Mouse (Mus musculus) liver, embryonic 14.5 days (tissue): ENCODE results near the gene Bcl2l1. TPM values are rescaled to one million over a fixed set of nuclear protein-coding genes. Genes with fewer than 3 reads are reported as not detected.

Experiments used
- ATAC-seq: fragments of 200-750 bp; cut with Nextera tagmentation; 2 replicates; pipeline ENCODE4 v1.8.0; 2017; ENCODE audit warnings: moderate number of reproducible peaks, mild to moderate bottlenecking, moderate library complexity; ENCODE audit not compliant: insufficient read depth
- DNase-seq, 3 experiments: peaks; one replicate each; pipeline ENCODE4 v3.0.0-alpha.2; 2012 to 2013; ENCODE audit warnings: low read depth in 3 of 3, low spot score in 3 of 3
- H3K27ac ChIP-seq: fragments of 300-500 bp; sonication (generic); 2 replicates; pipeline ENCODE4 v1.5.1; 2014; ENCODE audit warnings: moderate library complexity, mild to moderate bottlenecking, control low read depth, inconsistent platforms
- H3K27me3 ChIP-seq: fragments of 300-500 bp; sonication (generic); 2 replicates; pipeline ENCODE4 v1.6.1; 2014; ENCODE audit warnings: mild to moderate bottlenecking, low read length, moderate library complexity; ENCODE audit not compliant: control insufficient read depth, insufficient read depth
- H3K36me3 ChIP-seq: fragments of 300-500 bp; sonication (generic); replicated peaks from 2 replicates; pipeline ENCODE4 v1.6.1; 2014; ENCODE audit warnings: low read depth; ENCODE audit not compliant: control insufficient read depth, insufficient read depth
- H3K4me1 ChIP-seq, 2 experiments: fragments of 200-500 bp in 1 of 2; fragments of 300-500 bp in 1 of 2; sonication (generic) in 1 of 2; replicated peaks; 2 replicates each; pipeline ENCODE4 v1.6.1; 2012 to 2014; ENCODE audit warnings: antibody characterized with exemption in 1 of 2, inconsistent platforms in 1 of 2, low read length in 1 of 2; ENCODE audit not compliant: control insufficient read depth in 2 of 2, insufficient read depth in 2 of 2
- H3K4me2 ChIP-seq: fragments of 300-500 bp; sonication (generic); 2 replicates; pipeline ENCODE4 v1.6.1; 2014; ENCODE audit warnings: low read depth, mild to moderate bottlenecking, control low read depth, moderate library complexity
- H3K4me3 ChIP-seq, 2 experiments: fragments of 200-500 bp in 1 of 2; fragments of 300-500 bp in 1 of 2; sonication (generic) in 1 of 2; 2 replicates each; pipeline ENCODE4 v1.5.1; 2012 to 2014; ENCODE audit warnings: low read depth in 2 of 2, low read length in 2 of 2, mild to moderate bottlenecking in 2 of 2, control low read depth in 1 of 2, inconsistent platforms in 1 of 2, moderate library complexity in 1 of 2; ENCODE audit not compliant: insufficient read depth in 1 of 2
- H3K9ac ChIP-seq: fragments of 300-500 bp; sonication (generic); replicated peaks from 2 replicates; pipeline ENCODE4 v1.6.1; 2014; ENCODE audit warnings: mild to moderate bottlenecking, control low read depth, moderate library complexity
- H3K9me3 ChIP-seq: fragments of 300-500 bp; sonication (generic); 2 replicates; pipeline ENCODE4 v1.6.1; 2016; ENCODE audit warnings: low read length, mixed read lengths; ENCODE audit not compliant: control insufficient read depth
- CTCF ChIP-seq: IDR thresholded peaks from 2 replicates; pipeline ENCODE4 v1.5.1; 2016; ENCODE audit warnings: antibody characterized with exemption, low read depth, control low read depth
- EP300 ChIP-seq: IDR thresholded peaks from 2 replicates; pipeline ENCODE4 v1.6.1; 2016; ENCODE audit warnings: antibody characterized with exemption, low read depth
- WGBS: fragments of 180-500 bp; shearing (Covaris S2); extraction: QIAGEN DNeasy Blood & Tissue Kit; methylation state at CpG from one replicate; pipeline ENCODE4 v1.1.7; 2014; ENCODE audit not compliant: insufficient replicate concordance; 5-methylcytosine and 5-hydroxymethylcytosine counted together
- polyA plus RNA-seq, 2 experiments: library from polyadenylated mRNA; depleted of rRNA in 1 of 2; stranded (reverse) in 1 of 2; unstranded in 1 of 2; fragments of >200 nt; fragmentation: Nextera tagmentation in 1 of 2; extraction: Ambion mirVana in 1 of 2; gene quantifications; 2 replicates each; pipeline versions ENCODE4 v1.2.1 to v1.2.3; 2012 to 2014

Gene Bcl2l1
- polyA plus RNA-seq, 2 experiments: 72.2 to 172 TPM

GRCm38 (mm10) chr2:152763310-152763709, 68.2 kb downstream of the Bcl2l1 start:
- no peak overlapping the region for H3K4me3 ChIP-seq
- no peak overlapping the region for H3K4me2 ChIP-seq
- no peak overlapping the region for H3K9ac ChIP-seq
- no peak for DNase-seq
- H3K27me3 ChIP-seq: no peaks in the 10 kb centered on the region
- peaks cover 19 to 22% of the 10 kb centered on the region in 2 experiments for H3K4me1 ChIP-seq
- no peak overlapping the region for H3K27ac ChIP-seq
- 55% methylated on average over 6 of the region's 6 CpGs for WGBS
- H3K9me3 ChIP-seq: no peaks in the 10 kb centered on the region
- no peak for ATAC-seq
- no peaks in the 10 kb centered on the region for H3K36me3 ChIP-seq
- no peak for TF ChIP-seq EP300
- TF ChIP-seq CTCF: no peak

DNA sequence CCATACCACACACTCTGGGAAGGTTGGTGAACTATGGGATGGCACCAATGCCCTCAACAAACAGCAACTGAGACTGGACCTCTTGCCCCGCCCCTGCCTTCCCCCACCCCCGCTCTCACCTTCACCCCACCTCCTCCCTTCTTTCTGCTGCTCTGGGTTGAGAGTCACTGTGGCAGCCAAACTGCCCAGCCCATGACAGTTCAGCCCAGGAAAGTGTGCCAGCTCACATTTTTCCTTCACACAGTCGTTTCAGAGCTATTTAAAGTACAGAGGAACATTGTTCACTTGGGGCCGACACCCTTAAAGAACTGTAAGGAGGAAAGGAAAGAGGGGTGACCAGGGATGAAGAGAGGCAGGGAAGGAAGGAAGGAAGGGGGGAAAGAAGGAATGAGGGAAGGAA, 73.2 kb downstream of the Bcl2l1 start:
- Histone ChIP-seq H3K36me3 (no peaks in the 10 kb centered on the region), H3K4me3 (no peak overlapping the region), H3K4me2 (no peak overlapping the region), H3K27ac (no peak overlapping the region), H3K9ac (no peak overlapping the region), H3K4me1 (0 out of 4 replicates have a peak, but pooled peaks cover 0 to 3% of the 10 kb centered on the region in 2 experiments), H3K9me3 (no peaks in the 10 kb centered on the region), H3K27me3 (peaks cover 10% of the 10 kb centered on the region)
- DNase-seq (no peak), ATAC-seq (no peak)
- 49% methylated on average over 4 of the region's 4 CpGs for WGBS
- no peak for TF ChIP-seq EP300
- no peak for TF ChIP-seq CTCF

DNA sequence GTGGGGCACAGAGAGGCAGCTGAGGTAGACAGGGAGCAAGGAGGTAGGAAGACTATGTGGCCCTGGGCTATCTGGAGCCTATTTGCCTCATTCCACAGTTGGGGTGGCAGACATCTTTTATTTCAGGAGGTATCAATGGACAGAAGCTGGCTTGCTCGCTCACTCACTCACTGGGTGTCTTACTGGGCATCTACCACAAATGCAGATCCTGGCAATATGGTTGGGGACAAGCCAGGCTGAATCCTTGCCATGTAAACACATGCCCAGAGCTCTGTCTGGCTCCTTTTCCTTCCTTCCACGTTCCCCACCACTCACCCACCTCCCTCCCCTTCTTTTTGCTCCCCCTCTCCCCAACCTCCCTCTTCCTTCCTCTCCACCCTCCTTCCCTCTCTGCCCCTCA, 74.0 kb downstream of the Bcl2l1 start:
- DNase-seq: no peak
- H3K9me3 ChIP-seq: no peaks in the 10 kb centered on the region
- no peak overlapping the region for H3K4me2 ChIP-seq
- H3K27ac ChIP-seq: no peak overlapping the region
- no peak overlapping the region for H3K9ac ChIP-seq
- H3K4me3 ChIP-seq: no peak overlapping the region
- peaks cover 10% of the 10 kb centered on the region for H3K27me3 ChIP-seq
- H3K36me3 ChIP-seq: no peaks in the 10 kb centered on the region
- ATAC-seq: no peak
- 0 out of 4 replicates have a peak, but pooled peaks cover 0 to 3% of the 10 kb centered on the region in 2 experiments for H3K4me1 ChIP-seq
- WGBS: 44% methylated on average over 2 of the region's 2 CpGs
- TF ChIP-seq EP300 (no peak), CTCF (no peak)

DNA sequence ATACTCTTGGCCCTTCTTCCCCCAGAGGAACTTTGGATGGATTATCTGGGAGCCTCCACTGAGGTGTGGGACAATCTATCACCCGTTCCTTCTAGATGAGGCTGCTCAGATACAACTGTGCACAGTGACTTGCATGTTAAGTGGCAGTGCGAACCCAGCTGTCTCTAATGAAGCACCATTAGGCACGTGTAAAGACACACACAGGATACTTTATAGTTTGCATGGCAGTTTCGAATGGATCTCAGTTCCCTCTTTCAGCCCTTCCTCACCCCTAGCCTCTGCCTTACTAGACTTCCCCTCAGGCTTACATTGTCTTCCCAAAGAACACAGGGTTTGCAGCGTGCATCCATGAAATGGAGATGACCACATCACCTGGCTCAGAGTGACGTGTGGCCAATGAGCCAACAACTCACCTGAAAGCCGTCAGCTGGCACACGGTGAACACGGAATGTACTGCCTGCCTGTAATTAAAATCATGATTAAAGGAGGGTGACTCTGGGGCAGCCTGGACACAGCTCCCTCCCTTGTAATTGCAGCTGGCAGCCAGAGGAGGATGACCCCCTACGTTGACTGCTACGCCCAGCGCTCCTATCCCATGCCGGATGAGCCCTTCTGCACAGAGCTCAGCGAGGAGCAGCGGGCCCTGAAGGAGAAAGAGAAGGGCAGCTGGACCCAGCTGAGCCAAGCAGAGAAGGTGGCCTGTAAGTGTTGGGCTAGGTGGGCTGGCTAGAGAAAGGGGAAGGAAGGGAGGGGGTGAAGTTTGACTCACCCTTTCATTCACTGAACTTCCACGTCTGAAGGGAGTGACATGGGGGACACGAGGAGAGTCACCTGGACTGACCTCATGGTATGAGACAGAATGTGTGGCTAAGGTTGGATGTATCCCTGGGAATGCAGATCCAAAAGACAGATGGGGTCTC, 74.8 kb downstream of the Bcl2l1 start:
- Histone ChIP-seq H3K9ac (no peak overlapping the region), H3K4me3 (no peak overlapping the region), H3K4me1 (0 out of 4 replicates have a peak, but pooled peaks cover 0 to 3% of the 10 kb centered on the region in 2 experiments), H3K36me3 (no peaks in the 10 kb centered on the region), H3K9me3 (no peaks in the 10 kb centered on the region), H3K4me2 (no peak overlapping the region), H3K27me3 (peaks cover 10% of the 10 kb centered on the region), H3K27ac (no peak overlapping the region)
- no peak for TF ChIP-seq EP300
- no peak for TF ChIP-seq CTCF
- no peak for ATAC-seq
- 51% methylated on average over 17 of the region's 17 CpGs for WGBS
- DNase-seq: no peak

DNA sequence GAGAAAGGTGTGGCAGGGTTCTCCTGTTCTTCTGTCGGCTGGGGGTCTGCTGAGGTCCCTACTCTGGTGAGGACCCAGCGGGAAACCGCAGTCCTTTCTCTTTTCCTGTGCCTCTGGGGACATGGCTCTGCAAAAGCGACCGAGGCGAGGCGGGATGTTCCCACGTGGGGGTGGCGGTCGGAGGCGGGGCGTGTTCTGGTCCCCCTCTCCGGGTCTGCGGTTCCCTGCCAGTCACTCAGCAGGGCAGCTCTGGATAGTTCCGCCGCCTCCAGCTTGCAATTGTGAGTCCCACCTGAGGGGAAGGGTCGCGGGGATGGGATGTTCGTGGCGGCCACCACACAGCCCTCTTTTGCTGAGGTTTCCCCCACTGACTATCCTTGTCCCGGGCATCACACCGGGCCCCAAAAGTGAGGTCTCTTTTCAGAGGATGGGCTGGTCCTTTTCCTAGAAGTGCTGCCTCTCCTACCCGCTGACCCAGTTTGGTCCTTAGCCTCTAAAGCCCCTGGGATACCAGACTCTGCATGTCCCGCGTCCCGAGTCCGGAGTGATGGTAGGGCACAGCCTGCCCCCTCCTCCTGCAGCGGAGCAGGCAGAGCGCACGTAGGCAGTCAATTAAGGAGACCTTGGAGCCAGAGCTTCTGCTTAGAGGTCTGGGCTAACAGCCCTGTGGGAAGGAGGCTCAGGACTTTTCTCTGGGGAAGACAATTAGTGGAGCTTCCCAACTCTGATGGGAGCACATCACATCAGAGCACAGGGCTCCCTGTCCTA, 77.4 kb downstream of the Bcl2l1 start, which contains the start of gene Cox4i2:
TSS of gene Cox4i2 (plus strand) at position 230 of the 768 bp plus-strand sequence.
- H3K9ac ChIP-seq: no peak within 1 kb of the TSS
- H3K27me3 ChIP-seq: peaks cover 10% of the 10 kb centered on the region
- H3K36me3 ChIP-seq: no peaks in the 10 kb centered on the region
- TF ChIP-seq EP300 (no peak), CTCF (no peak)
- ATAC-seq: no peak
- 7% methylated on average over 30 of the region's 30 CpGs for WGBS
- H3K27ac ChIP-seq: no peak within 1 kb of the TSS
- H3K9me3 ChIP-seq: no peaks in the 10 kb centered on the region
- H3K4me2 ChIP-seq: peak within 1 kb of the TSS; percentile 15; the same call in 1 of the 2 replicates
- no peak within 1 kb of the TSS for H3K4me3 ChIP-seq
- H3K4me1 ChIP-seq: 0 out of 4 replicates have a peak, but pooled peaks cover 0 to 3% of the 10 kb centered on the region in 2 experiments
- DNase-seq: no peak
